Mouse (Mus musculus) limb, embryonic 10.5 days (tissue): ENCODE data around the gene Nudt10. TPM values are rescaled to one million over a fixed set of nuclear protein-coding genes. Genes with fewer than 3 reads are reported as not detected.
A peak's percentile ranks its signal among the peaks of the same experiment; 100 is the strongest.
"Not testable (repeated sequence)": the region's sequence is repeated elsewhere in the genome, so short reads cannot be mapped to it uniquely, and the experiment has no call there.

Experiments used
- DNase-seq: peaks from one replicate; pipeline ENCODE4 v3.0.0-alpha.2; 2017; ENCODE audit warnings: low spot score
- H3K27ac ChIP-seq: fragments of 300-500 bp; sonication (generic); 2 replicates; pipeline ENCODE4 v1.5.1; 2016; ENCODE audit warnings: mild to moderate bottlenecking
- H3K27me3 ChIP-seq: fragments of 300-500 bp; sonication (generic); 2 replicates; pipeline ENCODE4 v1.6.1; 2016; ENCODE audit warnings: low read depth, mild to moderate bottlenecking; ENCODE audit not compliant: poor library complexity, severe bottlenecking
- H3K36me3 ChIP-seq: fragments of 300-500 bp; sonication (generic); 2 replicates; pipeline ENCODE4 v1.6.1; 2016; ENCODE audit warnings: mild to moderate bottlenecking, moderate library complexity
- H3K4me1 ChIP-seq: fragments of 300-500 bp; sonication (generic); 2 replicates; pipeline ENCODE4 v1.6.1; 2016
- H3K4me3 ChIP-seq: fragments of 300-500 bp; sonication (generic); 2 replicates; pipeline ENCODE4 v1.5.1; 2016; ENCODE audit warnings: mild to moderate bottlenecking, moderate library complexity
- H3K9me3 ChIP-seq: fragments of 300-500 bp; sonication (generic); replicated peaks from 2 replicates; pipeline ENCODE4 v1.6.1; 2016; ENCODE audit warnings: mild to moderate bottlenecking
- WGBS: fragments of 180-500 bp; shearing (Covaris S2); methylation state at CpG from one replicate; pipeline ENCODE4 v1.1.7; 2016; 5-methylcytosine and 5-hydroxymethylcytosine counted together
- polyA plus RNA-seq: library from polyadenylated mRNA; unstranded; fragments of >200 nt; fragmentation: Nextera tagmentation; extraction: Ambion mirVana; gene quantifications from 2 replicates; pipeline ENCODE4 v1.2.1, GENCODE M21; 2016

Gene Nudt10
- polyA plus RNA-seq = 12.0 and 13.2 TPM in 2 replicates

DNA sequence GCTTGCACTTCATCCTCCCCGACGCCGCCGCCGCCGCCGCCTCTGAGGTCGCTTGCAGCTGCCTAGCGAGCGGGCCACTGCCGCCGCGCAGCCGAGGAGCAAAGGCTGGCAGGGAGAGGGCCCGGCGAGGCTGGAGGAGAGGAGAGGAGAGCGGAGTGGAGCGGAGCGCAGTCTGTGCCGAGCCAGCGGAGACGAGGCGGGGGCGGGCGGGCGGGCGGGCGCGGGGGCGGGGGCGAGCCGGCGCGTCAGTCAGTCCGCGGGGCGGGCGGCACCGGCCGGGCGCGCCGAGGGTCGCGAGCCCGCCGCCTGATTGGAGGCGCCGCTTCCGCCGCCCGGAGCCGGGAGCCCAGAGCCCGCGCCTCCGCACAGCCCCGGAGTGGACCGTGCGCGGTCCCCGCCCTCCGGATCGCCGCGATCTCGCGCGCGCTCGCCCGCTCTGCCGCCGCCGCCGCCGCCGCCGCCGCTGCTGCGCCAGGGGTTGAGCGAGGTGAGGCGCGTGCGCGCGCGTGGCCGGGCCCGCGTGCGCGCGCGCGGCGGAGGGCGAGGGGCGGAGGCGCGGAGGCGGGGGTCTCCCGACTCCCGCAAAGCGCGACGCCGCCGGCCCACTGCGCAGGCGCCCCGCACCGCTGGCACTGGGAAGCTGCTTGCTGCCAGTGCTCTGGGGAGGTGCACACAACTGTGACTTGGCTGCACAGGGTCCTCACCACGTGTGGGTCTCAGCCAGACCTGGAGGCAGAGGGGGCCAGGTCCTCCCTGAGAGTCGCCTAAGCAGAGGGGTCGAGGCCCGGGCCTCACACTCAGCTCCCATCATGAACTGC lies at the start of gene Nudt10:
Gene Nudt10 (minus strand): TSS at position 193 of the 818 bp plus-strand sequence.
- not testable (repeated sequence) for H3K27ac ChIP-seq

GRCm38 (mm10) chrX:6172136-6172822 lies 536 bp downstream of the Nudt10 start:
- DNase-seq = peak; percentile 23
- H3K4me3 ChIP-seq = peak overlapping the region; percentile 43
- not testable (repeated sequence) for H3K4me1 ChIP-seq, H3K27me3 ChIP-seq, H3K27ac ChIP-seq, H3K36me3 ChIP-seq, H3K9me3 ChIP-seq
- 7% methylated on average over 22 of the region's 64 CpGs for WGBS

More for the DNA sequence above, at the start of gene Nudt10:
- not testable (repeated sequence) for H3K4me1 ChIP-seq, DNase-seq, H3K36me3 ChIP-seq, H3K9me3 ChIP-seq, H3K27me3 ChIP-seq
- WGBS = 12% methylated on average over 14 of the region's 116 CpGs
- peak within 1 kb of the TSS; percentile 43 for H3K4me3 ChIP-seq

DNA sequence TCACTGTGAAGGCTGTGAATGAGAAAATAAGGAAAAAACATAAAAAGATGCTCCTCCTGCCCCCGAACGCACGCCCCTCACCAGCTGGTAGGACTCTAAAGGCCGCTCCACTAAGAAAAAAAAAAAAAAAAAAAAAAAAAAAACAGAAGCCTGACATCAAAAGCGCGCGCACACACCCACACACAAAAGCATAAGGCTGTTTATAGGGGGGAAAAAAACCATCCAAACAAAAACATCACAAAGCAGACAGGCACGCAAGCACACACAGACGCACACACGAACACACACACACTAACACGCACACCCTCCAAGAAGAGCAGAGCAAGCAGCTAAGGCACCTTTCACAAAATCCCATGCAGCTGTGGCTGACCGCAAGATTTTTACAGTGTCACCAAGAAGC lies 1.1 kb downstream of the Nudt10 start:
- H3K4me1 ChIP-seq = no peaks in the 10 kb centered on the region
- 9% methylated on average over 9 of the region's 12 CpGs for WGBS
- peak overlapping the region; percentile 43 for H3K4me3 ChIP-seq
- peak; percentile 21 for DNase-seq
- no peaks in the 10 kb centered on the region for H3K9me3 ChIP-seq
- no peaks in the 10 kb centered on the region for H3K36me3 ChIP-seq
- H3K27ac ChIP-seq = no peak overlapping the region
- H3K27me3 ChIP-seq = no peaks in the 10 kb centered on the region

Other genes with a start within 250 kb of the Nudt10 start
- gene Nudt11, start 125.6 kb downstream of the Nudt10 start, polyA plus RNA-seq = 7.3 and 7.9 TPM in 2 replicates
- not detected in 2 replicates for gene AU022751, start 89.6 kb downstream of the Nudt10 start, polyA plus RNA-seq
- 0.04 TPM in 1 of 2 replicates, not detected in the other for gene Bmp15, start 147.7 kb upstream of the Nudt10 start, polyA plus RNA-seq
- 9.4 and 12.8 TPM in 2 replicates for gene Shroom4, start 226.8 kb upstream of the Nudt10 start, polyA plus RNA-seq